Mouse (Mus musculus) stomach, postnatal 0 days (tissue): ENCODE data around the gene Rhcg.

Experiments used
- CTCF ChIP-seq: IDR thresholded peaks from 2 replicates; pipeline ENCODE4 v1.5.1; 2016; ENCODE audit warnings: antibody characterized with exemption, low read depth, mild to moderate bottlenecking, moderate library complexity
- EP300 ChIP-seq: optimal IDR thresholded peaks from 2 replicates; pipeline ENCODE3; 2016; ENCODE audit warnings: antibody characterized with exemption

- no peak for TF ChIP-seq CTCF
- TF ChIP-seq EP300 = no peak
Observed at GRCm38 (mm10) chr7:79617418-79617817, at the start of gene Rhcg.
